Mouse (Mus musculus): ENCODE results near the gene Ifitm2.
"Not testable (repeated sequence)": the region's sequence is repeated elsewhere in the genome, so short reads cannot be mapped to it uniquely, and the experiment has no call there.

Gene Ifitm2

GRCm38 (mm10) chr7:140968710-140969109, 12.9 kb upstream of the Ifitm2 start:
- not testable (repeated sequence) for DNase-seq (ENCODE audit: low read depth, low spot score)

DNA sequence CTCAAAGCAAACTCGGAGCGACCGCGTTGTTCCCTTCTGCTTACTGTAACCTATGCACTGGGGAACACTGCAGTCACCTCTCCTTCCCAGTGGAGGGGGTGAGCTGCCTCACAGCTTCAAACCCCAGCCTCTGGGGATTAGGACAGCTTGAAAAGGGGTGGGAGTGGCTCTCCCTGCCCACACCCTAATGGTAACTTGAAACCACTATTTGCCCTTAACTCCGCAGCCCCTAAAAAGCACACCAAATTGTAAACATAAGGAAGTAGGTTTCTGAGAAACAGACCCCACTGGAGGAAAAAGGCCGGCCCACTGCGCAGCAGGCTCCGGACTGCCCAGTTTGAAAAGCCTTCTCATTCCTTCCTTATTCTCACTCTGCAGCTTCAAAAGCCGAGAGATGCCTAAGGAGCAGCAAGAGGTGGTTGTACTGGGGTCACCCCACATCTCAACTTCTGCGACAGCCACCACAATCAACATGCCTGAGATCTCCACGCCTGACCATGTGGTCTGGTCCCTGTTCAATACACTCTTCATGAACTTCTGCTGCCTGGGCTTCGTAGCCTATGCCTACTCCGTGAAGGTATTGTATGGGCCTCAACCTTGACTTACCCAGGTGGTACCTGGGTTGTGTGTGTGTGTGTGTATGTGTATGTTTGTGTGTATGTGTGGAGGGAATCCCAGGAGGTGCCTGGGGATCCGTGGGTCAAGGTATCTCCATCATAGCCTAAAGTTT, 12.2 kb upstream of the Ifitm2 start:
- DNase-seq (ENCODE audit: low read depth, low spot score) = peak; percentile 34

- DNase-seq (ENCODE audit: low read depth, low spot score) = no peak
Measured at GRCm38 (mm10) chr7:140966921-140967320, 11.1 kb upstream of the Ifitm2 start, which contains the start of gene Ifitm1. TSS of gene Ifitm1 (plus strand) at chr7:140967221.

- DNase-seq (ENCODE audit: low read depth, low spot score) = no peak
Measured at GRCm38 (mm10) chr7:140962733-140963132, 6.9 kb upstream of the Ifitm2 start.

DNA sequence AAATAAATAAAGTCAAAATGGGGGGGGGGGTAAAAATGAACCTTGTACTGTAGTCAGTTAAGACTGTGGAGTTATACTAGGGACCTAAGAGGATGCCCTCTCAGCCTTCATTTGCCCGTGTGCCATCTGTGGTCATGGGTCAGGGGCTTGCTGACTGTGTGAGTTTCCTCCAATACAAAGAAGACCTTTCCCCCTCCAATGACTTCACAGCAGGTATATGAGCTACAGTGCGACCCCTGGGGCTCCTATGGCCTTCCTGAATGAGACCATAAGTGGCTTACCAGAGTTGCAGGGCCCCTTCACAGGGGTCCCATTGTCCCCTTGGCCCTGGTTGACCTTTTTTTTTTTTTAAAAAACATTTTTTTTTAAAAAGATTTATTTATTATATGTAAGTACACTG, 5.6 kb upstream of the Ifitm2 start:
- no peak for DNase-seq (ENCODE audit: low read depth, low spot score)

GRCm38 (mm10) chr7:140960026-140960425, 4.2 kb upstream of the Ifitm2 start:
- DNase-seq (ENCODE audit: low read depth, low spot score) = no peak

DNA sequence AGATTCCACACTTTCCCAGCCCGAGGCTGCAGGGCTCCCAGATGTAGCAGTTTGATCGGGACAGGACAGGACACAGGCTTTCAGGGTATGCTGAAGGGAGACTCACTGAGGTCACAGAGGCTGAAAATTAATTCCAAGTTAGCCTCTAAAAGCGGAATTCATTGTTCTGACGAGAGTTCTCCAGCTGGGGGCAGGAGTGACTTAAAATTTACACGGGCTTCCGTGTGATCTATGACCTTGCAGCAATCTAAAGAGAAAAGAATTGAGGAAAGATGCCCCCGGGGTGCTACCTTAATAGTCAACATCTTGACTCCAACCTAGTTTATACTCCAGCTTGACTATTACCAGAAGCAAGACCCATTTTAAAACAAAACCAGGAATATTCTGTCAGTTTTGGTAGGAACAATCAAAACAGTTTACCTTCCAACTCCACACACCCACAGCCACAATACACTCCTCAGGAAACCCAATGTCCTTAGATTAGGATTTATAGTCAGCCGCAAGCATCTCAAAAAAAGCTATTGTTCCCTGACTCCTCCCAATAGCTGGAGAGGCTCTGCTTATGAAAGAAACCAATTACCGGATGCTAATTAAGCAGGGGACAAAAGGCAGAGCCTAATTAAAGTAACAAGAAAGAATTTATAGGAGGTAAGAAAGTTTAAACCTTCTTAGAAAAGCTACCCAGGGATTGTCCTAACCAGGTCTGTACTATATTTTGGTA, 3.6 kb upstream of the Ifitm2 start:
- DNase-seq (ENCODE audit: low read depth, low spot score) = no peak

GRCm38 (mm10) chr7:140956556-140956869, 726 bp upstream of the Ifitm2 start:
- DNase-seq (ENCODE audit: low read depth, low spot score) = no peak

GRCm38 (mm10) chr7:140955342-140955741, 445 bp downstream of the Ifitm2 start:
- DNase-seq (ENCODE audit: low read depth, low spot score) = no peak

DNA sequence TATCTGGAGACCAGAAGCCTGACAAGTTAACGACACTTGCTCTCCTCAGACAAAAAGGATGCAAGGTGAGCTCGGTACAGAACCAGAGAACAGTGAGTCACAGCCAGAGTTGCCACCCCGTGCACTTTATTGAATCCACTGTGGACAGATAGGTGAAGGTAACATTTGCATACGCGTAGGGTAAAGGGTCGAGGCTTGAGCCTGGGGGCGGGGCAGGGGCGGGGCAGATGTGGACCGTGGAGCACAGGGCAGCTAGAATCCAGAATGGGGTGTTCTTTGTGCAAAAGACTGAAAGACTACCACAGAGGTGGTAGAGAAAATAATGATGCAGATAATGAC, 1.1 kb downstream of the Ifitm2 start:
- no peak for DNase-seq (ENCODE audit: low read depth, low spot score)

GRCm38 (mm10) chr7:140953800-140954732, 1.7 kb downstream of the Ifitm2 start:
- DNase-seq (ENCODE audit: low read depth, low spot score) = no peak

DNA sequence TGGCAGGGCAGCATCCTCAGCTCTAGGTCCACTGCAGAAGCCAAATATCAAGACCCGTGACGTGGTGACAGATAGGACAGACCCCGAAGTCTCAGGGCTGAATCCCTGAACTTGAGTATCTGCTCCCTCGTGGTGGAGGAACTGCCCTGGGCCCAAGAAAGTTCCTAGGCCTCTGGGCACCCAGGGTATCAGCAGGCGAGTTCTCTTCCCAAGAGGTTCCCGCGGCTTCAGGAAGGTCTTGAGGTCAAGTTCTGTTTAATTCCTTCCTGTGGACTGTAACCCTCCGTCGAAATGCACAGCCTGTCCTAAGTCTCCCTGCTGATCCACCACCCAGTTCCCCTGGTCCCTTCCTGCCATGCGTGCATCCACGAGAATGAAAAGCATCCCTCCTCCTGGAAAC, 2.7 kb downstream of the Ifitm2 start:
- no peak for DNase-seq (ENCODE audit: low read depth, low spot score)

- DNase-seq (ENCODE audit: low read depth, low spot score) = no peak
Measured at GRCm38 (mm10) chr7:140952441-140952840, 3.3 kb downstream of the Ifitm2 start.

DNA sequence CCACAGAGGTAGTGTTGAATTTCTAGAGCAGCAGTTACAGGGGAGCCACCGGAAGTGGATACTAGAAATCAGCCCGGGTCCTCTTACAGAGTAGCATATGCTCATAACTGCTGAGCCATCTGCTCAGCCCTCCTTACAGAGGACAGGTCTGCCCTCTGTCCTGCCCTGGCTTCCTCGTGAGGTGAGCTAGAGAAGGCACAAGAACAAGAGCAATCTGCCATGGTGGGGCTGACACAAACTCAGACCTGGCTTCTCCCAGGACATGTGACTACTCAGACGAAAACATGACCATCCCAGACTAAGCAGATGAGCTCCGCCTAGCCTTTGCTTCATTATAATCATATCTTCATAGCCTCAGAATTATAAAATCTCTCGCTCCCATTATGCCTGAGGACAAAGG, 4.0 kb downstream of the Ifitm2 start:
- DNase-seq (ENCODE audit: low read depth, low spot score) = no peak

- no peak for DNase-seq (ENCODE audit: low read depth, low spot score)
Measured at GRCm38 (mm10) chr7:140951051-140951450, 4.7 kb downstream of the Ifitm2 start.

- no peak for DNase-seq (ENCODE audit: low read depth, low spot score)
Measured at GRCm38 (mm10) chr7:140949824-140950530, 5.8 kb downstream of the Ifitm2 start, which contains the start of gene Ifitm5. TSS of gene Ifitm5 (minus strand) at chr7:140950291.

DNA sequence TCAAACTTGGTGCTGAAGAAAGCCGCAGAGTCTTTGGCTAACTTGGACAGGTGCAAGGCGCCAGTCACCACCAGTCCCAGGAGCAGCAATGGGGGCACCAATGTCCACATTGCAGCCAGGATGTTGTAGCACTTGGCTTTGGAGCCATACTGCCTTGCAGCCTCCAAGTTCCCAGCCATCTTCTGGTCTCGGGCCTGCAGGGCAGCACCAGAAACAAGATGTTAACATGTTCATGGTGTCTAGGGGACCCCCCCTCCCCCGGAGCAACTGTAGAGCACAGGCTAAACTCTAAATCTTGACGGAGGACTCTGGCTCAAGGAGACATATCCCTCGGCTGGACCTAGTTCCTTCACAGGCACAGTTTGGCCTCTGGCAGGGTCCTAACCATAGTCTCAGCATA, 6.5 kb downstream of the Ifitm2 start:
- DNase-seq (ENCODE audit: low read depth, low spot score) = no peak

- DNase-seq (ENCODE audit: low read depth, low spot score) = no peak
Measured at GRCm38 (mm10) chr7:140948161-140948560, 7.6 kb downstream of the Ifitm2 start.

DNA sequence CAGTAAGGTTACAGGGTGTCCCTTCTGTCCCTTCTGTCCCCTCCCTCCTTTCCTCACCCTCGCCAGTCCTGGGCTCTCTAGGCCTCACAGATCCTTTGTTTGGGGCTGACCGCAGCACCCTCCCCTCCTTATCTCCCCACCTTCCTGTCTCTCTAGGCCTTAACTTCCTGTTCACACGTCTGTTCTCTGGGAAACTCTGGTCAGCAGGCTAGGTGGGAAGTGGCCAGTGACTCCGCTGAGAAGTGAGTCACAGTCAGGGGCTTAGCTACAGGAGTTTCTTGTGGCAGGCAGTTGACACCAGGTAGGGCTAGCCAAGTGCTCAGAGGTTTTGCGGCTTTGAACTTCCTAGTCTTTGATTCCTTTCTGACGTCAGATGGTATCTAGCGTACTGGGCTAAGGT, 8.8 kb downstream of the Ifitm2 start:
- DNase-seq (ENCODE audit: low read depth, low spot score) = no peak

DNA sequence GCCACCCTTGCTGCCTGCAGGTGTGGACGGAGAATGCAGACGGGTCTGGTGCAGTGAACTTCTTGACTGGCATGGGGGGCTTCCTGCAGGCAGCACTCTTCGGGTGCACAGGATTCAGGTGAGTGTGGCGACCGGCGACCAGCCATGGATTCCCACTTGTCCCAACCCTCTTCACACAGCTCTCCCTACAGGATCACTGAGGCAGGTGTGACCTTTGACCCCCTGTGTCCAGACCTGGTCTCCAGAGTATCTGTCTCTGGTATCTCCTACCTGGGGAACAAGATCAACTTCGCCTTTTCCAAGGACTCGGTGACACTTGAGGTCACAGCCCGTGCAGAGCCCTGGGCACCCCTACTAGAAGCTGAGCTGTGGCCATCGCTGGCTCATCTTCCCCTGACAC, 9.5 kb downstream of the Ifitm2 start:
- no peak for DNase-seq (ENCODE audit: low read depth, low spot score)

DNA sequence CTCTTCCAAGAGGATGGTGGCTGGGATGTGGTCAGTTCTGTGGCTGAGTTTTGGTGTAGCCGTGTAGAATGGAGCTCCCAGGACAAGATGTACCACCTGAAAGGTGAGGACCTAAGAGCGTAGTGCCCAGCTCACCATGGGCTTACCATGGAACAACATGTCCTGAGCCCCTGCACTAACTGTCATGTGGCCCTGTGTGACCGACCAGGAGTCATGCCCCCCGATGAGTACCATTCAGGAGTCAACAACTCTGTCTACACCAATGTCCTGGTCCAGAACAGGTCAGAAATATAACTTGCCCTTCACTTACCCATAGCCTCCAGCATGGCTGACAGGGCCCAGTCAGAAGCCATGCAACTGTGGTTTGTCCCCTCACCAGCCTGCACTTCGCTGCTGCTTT, 10.5 kb downstream of the Ifitm2 start:
- DNase-seq (ENCODE audit: low read depth, low spot score) = no peak

GRCm38 (mm10) chr7:140944236-140944635, 11.6 kb downstream of the Ifitm2 start:
- DNase-seq (ENCODE audit: low read depth, low spot score) = no peak
